Mouse (Mus musculus) thymus, postnatal 10 days (tissue): ENCODE data around the gene Ebna1bp2.

Experiments used
- DNase-seq, 2 experiments: peaks; one replicate each; pipeline ENCODE4 v3.0.0; 2021; ENCODE audit warnings: low spot score in 2 of 2

The Ebna1bp2 gene

GRCm38 (mm10) chr4:118620279-118620966, at the start of gene Ebna1bp2, which contains the start of gene Cfap57:
Gene Ebna1bp2 (plus strand): TSS chr4:118620799.
Gene Cfap57 (minus strand): TSS chr4:118620777.
- DNase-seq, result peak; percentile 87 to 90

- DNase-seq, result no peak
Measured at GRCm38 (mm10) chr4:118571441-118571840, 49.2 kb upstream of the Ebna1bp2 start.

GRCm38 (mm10) chr4:118576097-118576496, 44.5 kb upstream of the Ebna1bp2 start:
- DNase-seq, result peak; percentile 33 to 83

GRCm38 (mm10) chr4:118579313-118579712, 41.3 kb upstream of the Ebna1bp2 start:
- DNase-seq, result peak in 1 of 2 experiments; percentile 57

- DNase-seq, result no peak
Measured at GRCm38 (mm10) chr4:118581508-118581907, 39.1 kb upstream of the Ebna1bp2 start.

GRCm38 (mm10) chr4:118582629-118583028, 38.0 kb upstream of the Ebna1bp2 start:
- DNase-seq, result no peak

- DNase-seq, result no peak
Measured at GRCm38 (mm10) chr4:118589053-118589732, 31.4 kb upstream of the Ebna1bp2 start.

- no peak for DNase-seq
Measured at GRCm38 (mm10) chr4:118589733-118590130, 30.9 kb upstream of the Ebna1bp2 start.

GRCm38 (mm10) chr4:118604065-118604464, 16.5 kb upstream of the Ebna1bp2 start:
- no peak for DNase-seq

GRCm38 (mm10) chr4:118609836-118610235, 10.8 kb upstream of the Ebna1bp2 start:
- no peak for DNase-seq

- peak in 1 of 2 experiments; percentile 27 for DNase-seq
Measured at GRCm38 (mm10) chr4:118612619-118613018, 8.0 kb upstream of the Ebna1bp2 start.

GRCm38 (mm10) chr4:118615412-118615811, 5.2 kb upstream of the Ebna1bp2 start:
- no peak for DNase-seq

GRCm38 (mm10) chr4:118620967-118621320, 345 bp downstream of the Ebna1bp2 start:
- DNase-seq, result no peak

- no peak for DNase-seq
Measured at GRCm38 (mm10) chr4:118621781-118622180, 1.2 kb downstream of the Ebna1bp2 start.

GRCm38 (mm10) chr4:118630261-118630660, 9.7 kb downstream of the Ebna1bp2 start:
- DNase-seq, result no peak

GRCm38 (mm10) chr4:118642346-118643190, 22.0 kb downstream of the Ebna1bp2 start:
- DNase-seq, result no peak

GRCm38 (mm10) chr4:118645234-118645633, 24.6 kb downstream of the Ebna1bp2 start:
- DNase-seq, result peak in 1 of 2 experiments; percentile 66

- DNase-seq, result no peak
Measured at GRCm38 (mm10) chr4:118658652-118659051, 38.1 kb downstream of the Ebna1bp2 start, which contains the start of gene Olfr62. Gene Olfr62 (plus strand): TSS chr4:118658952.
